Mouse (Mus musculus) megakaryocyte progenitor cell, adult 5-6 weeks (primary cell): ENCODE measurements around the gene Selenoo. TPM values are rescaled to one million over a fixed set of nuclear protein-coding genes. Genes with fewer than 3 reads are reported as not detected.
A peak's percentile ranks its signal among the peaks of the same experiment; 100 is the strongest.

Source experiments
- ATAC-seq: replicated peaks from 2 replicates; pipeline ENCODE4 v1.8.0; 2016; ENCODE audit warnings: mild to moderate bottlenecking, moderate TSS enrichment, inconsistent platforms; ENCODE audit not compliant: poor library complexity
- total RNA-seq, 2 experiments: library from RNA; stranded (forward) in 1 of 2; stranded (reverse) in 1 of 2; fragments of 157-497, 149-512 nt in 1 of 2; fragments of 200-1000 nt in 1 of 2; gene quantifications; 2 replicates each; pipeline versions ENCODE4 v1.2.3 to v1.2.4; 2015 to 2017

The Selenoo gene
- total RNA-seq, 2 experiments from 2014 or later: 10.1 to 12.2 TPM

DNA sequence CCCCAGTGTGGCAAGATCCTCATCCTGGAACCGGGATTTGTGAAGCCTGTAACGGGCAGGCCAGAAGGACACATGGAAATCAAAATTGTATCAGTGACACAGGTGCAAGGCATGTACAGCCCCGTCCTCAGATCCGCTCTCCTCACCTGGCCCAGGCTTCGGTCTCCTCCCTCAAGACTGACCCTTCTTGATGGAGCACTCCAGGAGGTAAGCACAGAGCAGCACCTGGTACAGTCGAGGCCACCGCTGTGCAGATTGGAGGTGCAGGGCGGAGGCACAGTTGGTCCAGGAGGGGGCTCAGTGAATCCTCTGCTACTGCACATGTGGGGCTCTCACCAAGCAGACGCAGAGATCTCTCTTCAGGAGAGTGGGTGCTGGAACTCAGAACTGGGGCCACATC lies 36.5 kb downstream of the Selenoo start:
- no peak for ATAC-seq

DNA sequence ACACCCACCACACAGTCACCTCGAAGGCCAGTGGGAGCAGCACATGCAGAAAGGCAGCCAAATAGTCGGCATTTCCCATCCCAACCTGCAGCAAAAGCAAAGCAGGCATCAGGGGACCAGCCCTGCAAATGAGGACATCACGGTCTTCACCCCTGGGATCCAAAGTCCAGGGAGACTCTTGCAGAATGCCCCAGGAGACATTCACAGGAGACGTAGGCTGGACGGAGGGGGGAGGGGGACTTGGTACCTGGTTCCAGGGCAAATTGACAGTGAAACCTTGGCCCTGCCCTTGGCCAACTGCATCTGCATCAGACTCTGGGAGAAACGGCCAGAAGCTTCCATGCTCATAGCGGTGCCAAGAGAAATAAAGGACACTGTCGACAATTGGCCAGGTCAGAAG lies 37.7 kb downstream of the Selenoo start:
- ATAC-seq: no peak

DNA sequence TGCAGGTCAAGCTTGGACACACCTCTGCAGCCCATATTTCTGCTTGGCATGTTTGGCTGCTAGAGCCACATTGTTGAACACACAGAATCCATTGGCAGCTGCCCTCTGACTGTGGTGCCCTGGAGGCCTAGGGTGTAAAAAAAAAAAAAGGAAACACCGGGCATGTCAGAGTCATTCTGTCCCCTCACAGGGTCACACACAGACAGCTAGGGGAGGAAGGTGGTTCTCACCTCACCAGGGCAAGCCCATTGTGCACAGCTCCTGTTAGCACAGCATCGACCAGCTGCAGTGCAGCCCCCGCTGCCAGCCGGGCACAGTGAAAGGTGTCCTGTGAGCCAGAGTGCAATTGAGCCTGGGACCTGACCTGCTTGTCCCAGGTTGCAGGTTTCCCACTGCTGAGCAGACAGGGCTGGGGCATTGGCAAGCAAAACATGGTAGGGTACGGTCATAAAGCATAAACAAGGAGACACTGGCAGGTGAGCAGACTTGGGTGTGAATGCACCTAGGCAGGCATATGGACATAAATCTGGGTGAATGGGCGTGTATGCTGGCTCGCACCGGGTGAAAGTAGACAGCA lies 38.6 kb downstream of the Selenoo start:
- no peak for ATAC-seq

DNA sequence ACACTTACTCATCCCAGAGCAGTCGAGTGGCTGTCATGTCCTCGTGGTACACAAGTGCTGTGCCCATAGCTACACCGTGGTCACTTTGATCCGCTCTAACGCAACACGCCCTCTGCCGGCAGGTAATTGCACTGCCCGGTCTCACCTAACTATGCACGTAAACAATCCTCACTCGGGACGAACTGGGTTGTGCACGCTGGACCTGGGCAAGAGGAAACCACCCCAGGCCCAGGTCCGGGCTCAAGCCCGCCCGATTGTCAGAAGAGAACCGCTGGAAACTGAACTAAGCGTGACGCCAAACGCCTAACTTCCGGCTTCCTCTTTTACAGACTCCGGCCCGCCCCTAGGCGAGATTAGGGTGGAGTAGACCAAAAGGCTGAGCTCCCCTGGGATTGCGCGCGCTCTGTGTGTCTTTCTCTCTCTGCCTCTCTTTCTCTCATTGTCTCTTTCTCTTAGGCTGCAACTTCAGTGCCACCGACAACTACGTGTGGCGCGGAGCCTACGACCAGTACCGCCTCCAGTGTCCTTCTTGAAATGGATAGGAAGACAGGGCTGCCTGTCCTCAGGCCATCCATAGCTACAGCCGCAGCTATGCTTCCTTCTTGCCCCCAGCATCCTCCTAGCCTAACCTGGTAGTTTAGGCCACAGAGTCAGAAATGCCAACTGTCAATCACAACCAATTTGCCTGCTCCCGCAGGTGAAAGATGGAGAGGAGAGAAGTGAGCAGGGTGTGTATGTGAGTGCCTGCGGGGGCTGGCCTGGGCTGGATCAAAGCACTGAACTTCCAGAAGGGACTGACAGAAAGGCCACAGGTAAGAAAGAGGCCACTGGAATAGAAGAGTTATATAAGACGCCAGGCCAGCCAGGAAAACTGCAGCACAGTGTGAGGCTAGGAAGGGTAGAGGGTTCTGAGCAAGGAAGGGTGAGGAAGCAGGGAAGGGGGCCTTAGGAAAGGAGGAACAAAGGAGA lies 39.8 kb downstream of the Selenoo start, which contains the start of gene Hdac10:
TSS of gene Hdac10 (minus strand) at position 319 of the 969 bp plus-strand sequence.
- ATAC-seq: peak; percentile 72

DNA sequence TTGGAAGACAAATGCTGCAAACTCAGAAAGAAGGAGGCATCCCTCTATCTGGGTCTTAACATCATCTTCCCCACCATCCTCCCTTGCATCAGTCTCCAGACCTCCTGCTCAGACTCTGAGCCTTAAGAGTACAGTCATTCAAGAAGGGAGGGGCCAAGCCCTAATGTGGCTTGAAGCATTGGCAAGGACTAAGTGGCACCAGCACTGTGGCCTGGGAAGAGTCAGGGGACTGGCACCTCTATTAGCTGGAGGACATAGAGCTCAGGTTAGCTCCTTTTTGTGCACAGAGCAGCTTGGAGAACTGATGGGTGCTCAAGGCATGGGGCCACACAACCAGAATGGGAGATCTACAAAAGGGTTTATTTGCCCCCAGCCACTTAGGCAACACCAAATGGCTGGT lies 41.4 kb downstream of the Selenoo start:
- no peak for ATAC-seq

DNA sequence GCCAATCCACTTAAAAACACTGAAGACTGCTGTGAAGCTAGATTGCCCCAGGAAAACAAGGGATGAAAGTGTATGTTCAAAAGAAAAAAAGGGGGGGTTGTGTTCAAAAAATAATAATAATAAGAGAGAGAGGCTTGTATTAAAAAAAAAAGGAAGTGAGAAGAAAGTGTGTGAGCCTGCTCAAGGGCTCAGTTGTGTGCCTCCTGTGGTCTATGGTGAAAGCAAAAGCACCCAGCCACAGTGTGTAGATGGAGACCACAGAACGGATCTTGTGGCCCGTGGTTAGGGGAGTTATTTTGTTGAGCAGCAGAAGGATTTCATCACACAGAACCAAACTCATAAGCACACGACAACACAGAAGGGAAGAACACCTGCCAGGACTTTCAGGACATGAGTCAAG lies 42.4 kb downstream of the Selenoo start:
- peak; percentile 80 for ATAC-seq

DNA sequence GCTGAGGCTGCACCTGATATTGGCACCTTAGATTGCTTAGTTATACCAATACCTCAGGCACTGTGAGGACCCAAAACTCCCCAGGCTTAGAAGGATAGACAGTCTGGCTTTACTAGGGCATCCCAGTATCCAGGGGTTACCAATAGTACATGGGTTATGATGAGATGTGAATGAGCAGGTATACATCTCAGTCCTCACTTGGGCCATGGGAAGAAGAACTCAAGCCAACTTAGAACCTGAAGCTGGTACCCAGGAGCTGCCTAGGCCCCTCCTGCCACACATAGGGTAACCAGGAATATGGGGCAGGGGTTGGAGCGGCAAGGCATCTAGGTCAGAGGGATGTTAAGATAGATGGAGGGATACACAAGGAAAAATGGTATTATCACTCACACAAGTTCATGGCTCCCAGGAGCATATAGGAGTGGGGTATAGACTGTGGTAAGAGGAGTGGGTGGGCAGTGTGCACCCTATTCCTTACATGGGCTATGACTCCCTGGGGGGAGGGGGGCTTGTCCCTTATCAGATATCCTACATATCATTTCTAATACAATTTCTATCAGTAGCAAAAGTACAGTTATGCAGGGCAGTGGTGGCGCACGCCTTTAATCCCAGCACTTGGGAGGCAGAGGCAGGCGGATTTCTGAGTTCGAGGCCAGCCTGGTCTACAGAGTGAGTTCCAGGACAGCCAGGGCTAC lies 47.7 kb downstream of the Selenoo start:
- ATAC-seq: no peak

DNA sequence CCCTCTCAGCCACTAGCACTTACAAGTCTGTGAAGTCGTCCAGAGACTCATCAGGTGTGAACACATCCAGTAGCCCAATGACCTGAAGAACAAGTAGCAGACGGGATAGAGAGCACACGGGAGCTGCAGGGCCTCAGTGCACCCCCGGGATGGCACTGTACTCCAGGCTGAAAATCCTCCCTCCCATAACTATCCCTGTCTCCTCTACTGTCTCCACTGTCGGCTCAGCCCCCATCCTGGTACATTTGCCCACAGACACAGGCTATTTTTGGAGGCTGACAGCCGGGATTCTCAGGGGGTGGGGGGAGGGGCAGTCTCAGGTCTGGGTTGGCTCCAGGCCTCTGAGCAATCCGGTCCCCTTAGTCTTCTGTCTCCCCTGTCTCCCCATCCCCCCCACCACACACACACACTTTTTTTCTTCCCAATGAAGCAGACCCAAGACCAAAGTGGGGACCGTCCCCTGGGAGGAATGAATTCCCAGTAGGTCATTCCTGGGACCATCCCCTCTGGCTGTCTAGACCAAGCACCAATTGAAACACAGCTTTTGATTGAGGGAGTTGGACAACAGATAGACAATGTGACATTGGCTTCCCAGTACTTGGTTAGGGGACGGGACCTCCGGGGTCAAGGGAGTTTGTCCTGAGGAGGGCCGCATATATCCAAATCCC lies 48.6 kb downstream of the Selenoo start:
- no peak for ATAC-seq

DNA sequence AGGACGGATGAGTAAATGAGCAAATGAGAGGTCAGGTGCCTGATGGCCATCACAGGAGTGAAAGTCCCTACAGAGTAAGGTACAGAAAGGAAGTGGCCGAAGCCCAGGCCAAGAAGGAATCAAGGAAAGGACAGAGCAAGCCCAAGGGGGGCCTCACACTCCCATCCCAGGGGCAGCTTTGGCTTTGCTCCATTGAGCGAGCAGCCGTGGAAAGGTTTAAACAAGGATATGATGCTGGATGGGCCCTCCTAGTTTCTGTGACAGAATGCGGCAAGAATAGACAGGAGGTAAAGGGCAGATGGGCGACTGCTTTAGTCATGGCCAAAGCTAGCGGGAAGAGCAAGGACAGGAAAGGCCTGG lies 49.1 kb downstream of the Selenoo start:
- no peak for ATAC-seq

DNA sequence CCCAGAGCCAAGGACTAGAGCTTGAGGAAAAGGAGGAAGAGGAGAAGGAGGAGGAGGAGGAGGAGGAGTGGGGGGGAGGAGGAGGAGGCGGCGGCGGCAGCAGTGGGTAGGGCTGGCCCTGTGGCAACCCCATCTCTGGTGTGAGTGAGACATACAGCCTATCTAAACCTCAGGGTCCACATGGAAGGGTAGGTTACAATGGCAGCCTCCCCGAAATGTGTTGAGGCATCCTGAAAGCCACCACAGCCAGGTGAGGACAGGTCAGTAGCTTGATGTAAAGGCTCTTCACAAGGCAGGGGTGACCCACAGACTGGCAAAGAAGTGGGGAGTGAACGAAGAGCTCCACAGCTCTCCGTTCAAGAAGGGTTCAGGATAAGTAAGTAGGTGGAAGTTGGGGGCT lies 49.6 kb downstream of the Selenoo start:
- no peak for ATAC-seq

DNA sequence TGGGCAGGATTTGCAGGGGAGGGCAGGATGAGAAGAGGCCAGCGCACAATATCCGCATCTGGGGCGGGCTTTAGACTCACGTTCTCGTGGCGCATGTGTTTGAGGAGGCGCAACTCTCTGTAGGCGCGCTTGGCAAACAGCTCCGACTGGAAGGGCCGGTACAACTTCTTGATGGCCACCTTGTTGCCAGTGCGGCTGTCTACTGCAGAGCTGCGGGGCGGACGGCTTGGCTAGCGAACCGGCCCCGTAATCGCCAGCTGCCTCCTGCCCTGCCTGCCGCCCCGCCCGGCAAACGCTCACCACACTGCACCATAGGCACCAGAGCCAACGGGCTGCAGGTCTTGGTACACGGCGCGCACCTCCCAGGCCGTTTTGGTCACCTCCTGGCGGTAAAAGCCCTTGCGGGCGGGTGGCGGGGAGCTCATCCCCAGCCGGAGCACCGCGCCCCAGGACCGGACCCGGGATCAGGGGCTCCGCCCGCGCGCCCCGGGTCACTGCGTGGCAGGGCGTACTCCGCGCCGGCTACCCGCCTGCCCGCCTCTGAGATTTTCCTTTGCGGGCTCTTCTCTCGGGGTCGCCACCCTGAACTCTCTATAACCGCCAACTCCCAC lies 51.3 kb downstream of the Selenoo start:
- ATAC-seq: no peak

DNA sequence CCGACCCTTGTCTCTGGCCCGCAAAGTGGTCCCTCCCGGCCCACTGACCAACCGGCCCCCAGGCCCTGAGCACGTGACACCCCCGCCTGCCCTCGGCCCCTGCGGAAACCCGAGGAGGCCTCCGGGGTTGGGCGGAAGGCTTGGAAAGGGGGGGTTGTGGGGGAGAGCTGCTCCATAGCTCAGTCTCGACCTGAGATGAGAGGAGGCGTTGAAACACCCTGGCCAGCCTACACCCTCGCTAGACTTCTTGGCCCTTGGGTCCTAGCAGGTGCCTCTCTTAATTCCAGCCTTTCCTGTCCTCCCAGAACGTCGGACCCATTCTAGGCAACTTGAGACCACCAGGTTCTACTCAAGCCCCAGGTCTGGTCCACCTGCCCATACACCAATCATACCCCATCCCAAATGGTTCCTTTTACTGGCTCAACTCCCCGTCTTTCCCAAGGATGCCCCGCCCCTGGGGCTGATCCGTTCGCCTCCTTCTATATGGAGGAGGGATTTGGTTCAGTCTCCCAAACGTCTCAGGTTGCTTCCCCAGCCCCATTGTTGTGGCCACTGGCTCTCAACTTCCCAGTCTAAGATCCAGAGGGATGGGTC lies 51.9 kb downstream of the Selenoo start, which contains the start of gene Mapk12:
TSS of gene Mapk12 (minus strand) at position 45 of the 594 bp plus-strand sequence.
- no peak for ATAC-seq

DNA sequence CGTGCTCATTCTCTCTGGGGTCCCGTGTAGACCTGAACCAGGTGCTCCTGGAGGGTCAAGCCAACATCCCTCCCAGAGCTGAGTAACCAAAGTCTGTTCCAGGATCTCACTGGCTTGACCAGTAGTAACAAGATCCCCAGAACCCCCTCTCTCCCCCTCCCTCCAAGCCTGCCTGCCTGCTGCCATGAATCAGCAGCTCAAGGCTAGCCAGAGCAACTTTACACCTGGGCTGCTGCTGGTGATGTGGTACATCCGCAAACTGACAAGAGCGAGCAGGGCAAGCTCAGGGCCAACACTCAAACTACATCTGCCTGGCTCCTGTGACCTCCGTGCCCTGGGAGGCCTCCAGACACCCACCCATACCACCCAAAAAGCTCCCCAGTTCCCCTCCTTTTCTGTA lies 52.6 kb downstream of the Selenoo start:
- no peak for ATAC-seq

DNA sequence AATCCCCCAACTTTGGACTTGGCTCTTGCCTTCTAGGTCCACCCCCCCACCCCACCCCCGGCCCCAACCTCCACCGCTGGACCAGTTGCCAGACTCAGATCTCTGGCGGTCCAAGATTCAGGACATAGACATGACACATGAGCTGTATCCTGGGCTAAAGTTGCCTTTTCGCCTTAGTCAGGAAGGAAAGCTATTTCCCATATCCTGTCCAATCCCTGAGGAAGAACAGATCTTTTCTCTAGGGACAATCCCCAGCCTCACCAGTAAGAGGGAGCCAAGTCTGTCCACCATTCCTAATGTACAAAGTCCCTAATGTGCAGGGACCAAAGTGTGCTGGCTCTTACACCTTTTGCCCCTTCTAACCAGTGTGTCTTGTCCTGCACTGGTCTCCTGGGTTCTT lies 53.0 kb downstream of the Selenoo start:
- no peak for ATAC-seq

DNA sequence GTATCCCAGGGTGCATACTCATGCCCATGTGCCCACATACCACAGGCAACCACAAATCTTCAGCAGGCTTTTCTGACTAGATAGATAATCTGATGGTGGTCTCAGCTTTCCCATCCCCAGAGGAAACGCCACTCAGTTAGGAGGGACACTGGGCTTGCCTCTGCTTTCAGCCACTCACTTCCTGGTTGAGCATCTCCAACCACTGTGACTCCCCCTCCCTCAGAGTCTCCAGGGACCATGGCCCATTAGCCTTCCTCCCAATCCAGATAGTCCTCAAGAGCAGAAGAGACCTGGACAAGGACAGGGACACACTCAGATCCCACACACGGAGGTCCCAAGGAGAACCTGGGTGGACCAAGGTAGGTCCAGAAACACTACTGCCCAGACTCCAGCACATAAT lies 54.2 kb downstream of the Selenoo start:
- no peak for ATAC-seq

DNA sequence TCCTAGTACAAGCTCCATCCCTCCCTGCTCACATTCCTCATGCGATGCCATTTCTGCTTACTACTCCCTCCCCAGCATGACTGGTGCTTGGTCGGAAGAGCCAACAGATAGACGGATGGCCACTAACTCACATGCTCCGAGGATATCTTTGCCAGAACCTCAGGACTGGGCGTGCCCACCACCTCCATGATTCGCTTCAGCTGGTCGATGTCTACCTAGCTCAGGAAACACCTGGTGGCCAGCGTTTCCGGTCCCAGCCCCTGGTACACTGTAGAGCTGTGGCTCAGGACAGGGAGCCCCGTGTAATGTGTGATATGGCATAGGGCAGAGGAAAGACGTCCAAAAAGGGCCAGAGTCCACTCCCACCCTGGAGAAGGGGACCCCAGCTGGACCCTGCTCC lies 56.1 kb downstream of the Selenoo start:
- no peak for ATAC-seq

DNA sequence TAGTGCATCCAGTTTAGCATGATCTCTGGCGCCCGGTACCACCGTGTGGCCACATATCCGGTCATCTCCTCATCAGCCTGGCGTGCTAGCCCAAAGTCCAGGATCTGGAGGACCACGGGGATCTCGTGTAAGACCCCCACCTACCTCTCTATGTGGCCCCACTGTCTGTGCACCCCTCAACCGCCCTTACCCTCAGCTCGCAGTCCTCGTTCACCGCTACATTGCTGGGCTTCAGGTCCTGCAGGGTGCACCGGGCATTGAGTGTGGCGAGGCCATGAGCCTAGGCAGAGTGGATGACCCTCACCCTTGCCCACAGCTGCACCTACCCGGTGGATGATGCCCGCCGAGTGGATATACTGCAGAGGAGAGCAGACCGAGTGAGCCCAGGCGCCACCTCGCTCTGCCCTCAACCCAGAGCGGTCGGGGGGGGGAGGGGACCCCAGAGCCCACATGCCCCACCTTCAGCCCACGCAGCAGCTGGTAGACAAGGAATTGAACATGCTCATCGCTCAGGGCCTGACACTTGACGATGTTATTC lies 57.0 kb downstream of the Selenoo start:
- no peak for ATAC-seq

DNA sequence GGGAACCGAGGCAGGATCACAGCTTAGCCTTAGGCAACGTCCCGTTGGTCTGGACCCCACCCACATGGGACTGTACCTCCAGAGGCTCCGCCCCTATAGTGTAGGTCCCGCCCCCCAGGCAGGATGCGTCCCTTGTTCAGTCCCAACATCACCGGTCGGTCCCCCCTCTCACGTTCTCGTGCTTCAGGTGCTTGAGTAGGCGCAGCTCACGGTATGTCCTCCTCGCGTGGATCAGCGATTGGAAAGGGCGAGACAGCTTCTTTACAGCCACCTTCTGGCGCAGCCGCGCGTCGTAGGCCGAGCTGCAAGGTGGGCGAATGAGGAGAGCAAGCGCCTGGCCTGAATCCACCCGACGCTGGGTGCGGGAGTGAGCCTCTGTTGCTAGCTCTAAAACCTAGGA lies 57.7 kb downstream of the Selenoo start:
- ATAC-seq: 0 out of 2 replicates have a peak, but pooled peaks have one; percentile 17

DNA sequence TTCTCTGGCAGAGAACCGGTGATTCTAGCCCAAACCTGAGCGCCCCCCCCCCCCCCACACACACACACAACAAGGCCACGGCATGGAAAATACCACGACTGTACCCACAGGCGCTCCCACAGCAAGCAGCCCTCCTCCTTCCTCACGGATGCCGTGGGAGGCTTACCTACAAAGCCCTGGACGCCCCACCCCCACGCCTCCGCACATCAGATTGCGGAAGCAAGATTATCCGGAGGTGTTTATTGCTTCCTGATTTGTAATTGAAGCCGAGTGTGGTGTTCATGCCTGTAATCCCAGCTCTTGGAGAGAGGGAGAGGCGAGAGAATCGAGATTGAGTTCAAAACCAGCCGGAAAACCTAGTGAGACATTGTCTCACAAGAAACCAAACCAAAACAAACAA lies 58.1 kb downstream of the Selenoo start:
- ATAC-seq: 0 out of 2 replicates have a peak, but pooled peaks have one; percentile 17

DNA sequence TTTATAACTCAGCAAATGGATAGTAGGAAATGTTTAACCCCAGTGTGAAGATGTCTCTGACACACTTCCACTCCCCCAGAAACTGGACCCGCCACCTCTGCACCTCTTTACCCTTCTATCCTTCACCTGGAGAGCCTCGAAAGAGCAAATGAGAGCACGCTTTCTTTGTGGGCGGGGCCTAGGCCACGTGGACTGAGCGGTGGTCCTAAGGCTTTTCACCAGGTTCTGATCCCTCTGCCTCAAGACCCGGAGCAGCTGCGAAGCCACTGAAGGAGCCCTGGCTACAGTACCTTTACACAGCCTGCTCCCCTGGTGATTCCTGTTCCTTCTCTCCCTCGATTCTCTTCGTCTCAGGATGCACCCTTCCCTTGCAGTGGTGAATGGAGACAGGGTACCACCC lies 58.6 kb downstream of the Selenoo start:
- no peak for ATAC-seq
